Mouse (Mus musculus) liver, embryonic 15.5 days (tissue): Measurements from ENCODE around the gene Sugp1. TPM values are rescaled to one million over a fixed set of nuclear protein-coding genes. Genes with fewer than 3 reads are reported as not detected.

ENCODE experiments used
- ATAC-seq: fragments of 200-750 bp; cut with Nextera tagmentation; 2 replicates; pipeline ENCODE4 v1.8.0; 2017; ENCODE audit warnings: moderate number of reproducible peaks, mild to moderate bottlenecking, moderate library complexity; ENCODE audit not compliant: insufficient read depth
- H3K27ac ChIP-seq: fragments of 300-500 bp; sonication (generic); replicated peaks from 2 replicates; pipeline ENCODE4 v1.5.1; 2015; ENCODE audit warnings: mild to moderate bottlenecking, inconsistent platforms
- H3K27me3 ChIP-seq: fragments of 300-500 bp; sonication (generic); 2 replicates; pipeline ENCODE4 v1.6.1; 2015; ENCODE audit warnings: mild to moderate bottlenecking, inconsistent platforms
- H3K36me3 ChIP-seq: fragments of 300-500 bp; sonication (generic); replicated peaks from 2 replicates; pipeline ENCODE4 v1.6.1; 2015; ENCODE audit warnings: moderate library complexity, mild to moderate bottlenecking, inconsistent platforms
- H3K4me1 ChIP-seq: fragments of 300-500 bp; sonication (generic); replicated peaks from 2 replicates; pipeline ENCODE4 v1.6.1; 2015; ENCODE audit warnings: inconsistent platforms
- H3K4me2 ChIP-seq: fragments of 300-500 bp; sonication (generic); 2 replicates; pipeline ENCODE4 v1.6.1; 2015; ENCODE audit warnings: moderate library complexity, mild to moderate bottlenecking, inconsistent platforms
- H3K4me3 ChIP-seq: fragments of 300-500 bp; sonication (generic); replicated peaks from 2 replicates; pipeline ENCODE4 v1.5.1; 2015; ENCODE audit warnings: mild to moderate bottlenecking, inconsistent platforms
- H3K9ac ChIP-seq: fragments of 300-500 bp; sonication (generic); 2 replicates; pipeline ENCODE4 v1.6.1; 2015; ENCODE audit warnings: moderate library complexity, mild to moderate bottlenecking, inconsistent platforms
- H3K9me3 ChIP-seq: fragments of 300-500 bp; sonication (generic); replicated peaks from 2 replicates; pipeline ENCODE4 v1.6.1; 2016; ENCODE audit warnings: inconsistent platforms
- WGBS: fragments of 180-500 bp; shearing (Covaris S2); methylation state at CpG from one replicate; pipeline ENCODE4 v1.1.7; 2015; ENCODE audit warnings: mixed read lengths; ENCODE audit not compliant: insufficient replicate concordance; 5-methylcytosine and 5-hydroxymethylcytosine counted together
- polyA plus RNA-seq: library from polyadenylated mRNA; unstranded; fragments of >200 nt; fragmentation: Nextera tagmentation; extraction: Ambion mirVana; gene quantifications from 2 replicates; pipeline ENCODE4 v1.2.1, GENCODE M21; 2015

Sugp1 gene
- polyA plus RNA-seq, 1 experiment from 2014 or later, result 15.3 TPM

DNA sequence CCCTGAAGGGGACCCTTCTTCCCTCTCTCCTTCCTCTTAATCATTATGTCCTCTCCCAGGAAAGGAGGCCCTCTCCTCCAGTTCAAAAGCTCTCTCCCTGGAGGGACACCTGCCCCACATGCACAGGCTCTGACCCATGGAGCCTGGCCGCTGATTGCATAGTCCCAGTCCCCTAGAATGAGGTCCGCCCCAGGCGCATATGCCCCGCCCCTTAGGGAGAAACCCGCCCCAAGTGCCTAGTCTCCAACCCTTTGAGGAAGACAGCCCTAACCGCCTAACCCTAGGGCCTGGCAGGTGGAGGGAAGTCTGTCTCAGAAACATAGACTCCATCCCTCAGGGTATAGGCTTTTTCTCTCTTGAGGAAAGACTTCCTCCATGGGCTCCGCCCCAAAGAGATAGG is 44.6 kb downstream of the Sugp1 start:
- WGBS, result 8% methylated on average over 7 of the region's 7 CpGs
- Histone ChIP-seq H3K9me3 (no peaks in the 10 kb centered on the region), H3K4me1 (peaks cover 23% of the 10 kb centered on the region), H3K9ac (no peak overlapping the region), H3K4me3 (no peak overlapping the region), H3K27ac (no peak overlapping the region), H3K4me2 (no peak overlapping the region), H3K27me3 (peaks cover 100% of the 10 kb centered on the region), H3K36me3 (no peaks in the 10 kb centered on the region)
- ATAC-seq, result no peak

GRCm38 (mm10) chr8:70087836-70088650 is 45.4 kb downstream of the Sugp1 start:
- peaks cover 22% of the 10 kb centered on the region for H3K4me1 ChIP-seq
- H3K4me2 ChIP-seq, result peak overlapping the region; percentile 27; the same call in 1 of the 2 replicates
- H3K36me3 ChIP-seq, result no peaks in the 10 kb centered on the region
- H3K27ac ChIP-seq, result no peak overlapping the region
- peaks cover 97% of the 10 kb centered on the region for H3K27me3 ChIP-seq
- no peaks in the 10 kb centered on the region for H3K9me3 ChIP-seq
- H3K9ac ChIP-seq, result no peak overlapping the region
- no peak for ATAC-seq
- no peak overlapping the region for H3K4me3 ChIP-seq
- 6% methylated on average over 56 of the region's 56 CpGs for WGBS

DNA sequence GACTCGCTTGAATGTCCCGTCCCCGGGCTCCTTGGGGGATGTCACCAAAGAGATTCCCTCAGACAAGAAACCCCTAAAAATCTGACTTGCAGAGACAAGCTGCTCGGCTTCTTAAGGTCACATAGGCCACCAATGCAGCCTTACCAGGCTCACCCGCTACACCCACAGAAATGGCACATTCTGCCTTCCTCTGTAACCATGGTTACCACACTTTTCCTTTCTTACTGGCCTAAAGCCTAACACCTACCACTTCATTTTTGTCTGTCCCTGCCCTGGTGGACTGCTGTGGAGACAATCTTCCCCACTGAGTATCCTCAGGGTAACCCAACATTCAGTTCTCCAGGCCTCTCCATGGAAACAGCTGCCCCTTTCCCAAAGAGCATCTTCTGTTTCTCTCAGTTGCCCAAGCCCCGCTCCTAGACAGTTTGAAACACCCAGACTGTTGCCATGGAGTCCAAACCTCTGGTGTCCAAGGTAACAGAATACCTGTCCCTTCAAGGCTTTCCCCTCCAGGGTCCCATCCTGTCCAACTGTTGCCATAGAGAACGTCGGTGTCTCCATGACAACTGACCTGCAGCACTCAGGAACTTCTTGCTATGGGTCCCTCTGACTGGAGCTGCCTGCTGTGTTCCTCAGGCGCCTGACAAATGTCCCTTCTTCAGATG is 46.8 kb downstream of the Sugp1 start:
- no peaks in the 10 kb centered on the region for H3K36me3 ChIP-seq
- WGBS, result 53% methylated on average over 9 of the region's 9 CpGs
- H3K9ac ChIP-seq, result no peak overlapping the region
- H3K4me2 ChIP-seq, result no peak overlapping the region
- no peak for ATAC-seq
- H3K9me3 ChIP-seq, result no peaks in the 10 kb centered on the region
- peaks cover 8% of the 10 kb centered on the region for H3K4me1 ChIP-seq
- no peak overlapping the region for H3K27ac ChIP-seq
- peaks cover 95% of the 10 kb centered on the region for H3K27me3 ChIP-seq
- no peak overlapping the region for H3K4me3 ChIP-seq

- no peak for ATAC-seq
- 52% methylated on average over 8 of the region's 8 CpGs for WGBS
These were observed 50.2 kb downstream of the Sugp1 start for GRCm38 (mm10) chr8:70092786-70093185.

DNA sequence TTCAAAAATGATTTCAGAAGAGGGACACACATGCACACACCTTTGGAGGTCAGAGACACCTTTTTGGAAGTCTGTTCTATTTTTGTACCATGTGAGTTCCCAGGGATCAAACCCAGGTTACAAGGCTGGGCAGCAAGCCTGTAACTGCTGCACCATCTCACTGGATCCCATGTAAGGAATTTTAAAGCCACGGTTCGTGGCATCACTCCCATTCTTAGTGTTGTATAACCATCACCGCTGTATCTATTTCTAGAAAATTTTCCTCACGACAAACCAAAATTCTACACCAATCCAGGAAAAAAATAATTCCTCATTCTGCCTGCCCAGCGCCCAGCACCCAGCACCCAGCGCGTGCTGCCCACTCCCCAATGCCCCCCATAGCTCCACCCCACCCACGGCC is 56.7 kb downstream of the Sugp1 start:
- ATAC-seq, result no peak
- H3K27ac ChIP-seq, result no peak overlapping the region
- 60% methylated on average over 8 of the region's 8 CpGs for WGBS
- H3K9me3 ChIP-seq, result no peaks in the 10 kb centered on the region
- H3K4me2 ChIP-seq, result no peak overlapping the region
- H3K27me3 ChIP-seq, result peaks cover 18% of the 10 kb centered on the region; the same call in 1 of the 2 replicates
- H3K9ac ChIP-seq, result no peak overlapping the region
- H3K4me3 ChIP-seq, result no peak overlapping the region
- no peaks in the 10 kb centered on the region for H3K4me1 ChIP-seq
- H3K36me3 ChIP-seq, result no peaks in the 10 kb centered on the region

More at GRCm38 (mm10) chr8:70092786-70093185, 50.2 kb downstream of the Sugp1 start:
- H3K27me3 ChIP-seq, result peaks cover 61% of the 10 kb centered on the region
- no peaks in the 10 kb centered on the region for H3K9me3 ChIP-seq
- no peak overlapping the region for H3K4me3 ChIP-seq
- peaks cover 5% of the 10 kb centered on the region; the same call in 1 of the 2 replicates for H3K4me1 ChIP-seq
- H3K9ac ChIP-seq, result no peak overlapping the region
- no peak overlapping the region for H3K4me2 ChIP-seq
- no peak overlapping the region for H3K27ac ChIP-seq
- no peaks in the 10 kb centered on the region for H3K36me3 ChIP-seq

- 62% methylated on average over 8 of the region's 8 CpGs for WGBS
- no peak for ATAC-seq
These were observed 57.6 kb downstream of the Sugp1 start for GRCm38 (mm10) chr8:70100241-70100640.

GRCm38 (mm10) chr8:70104506-70104905 is 61.9 kb downstream of the Sugp1 start:
- H3K4me3 ChIP-seq, result no peak overlapping the region
- H3K27me3 ChIP-seq, result peaks cover 36% of the 10 kb centered on the region
- no peaks in the 10 kb centered on the region for H3K36me3 ChIP-seq
- no peak overlapping the region for H3K27ac ChIP-seq
- H3K4me2 ChIP-seq, result no peak overlapping the region
- no peaks in the 10 kb centered on the region for H3K9me3 ChIP-seq
- no peak for ATAC-seq
- no peaks in the 10 kb centered on the region for H3K4me1 ChIP-seq
- WGBS, result 13% methylated on average over 6 of the region's 6 CpGs
- H3K9ac ChIP-seq, result no peak overlapping the region

More at GRCm38 (mm10) chr8:70100241-70100640, 57.6 kb downstream of the Sugp1 start:
- H3K9ac ChIP-seq, result no peak overlapping the region
- no peaks in the 10 kb centered on the region for H3K9me3 ChIP-seq
- peaks cover 19% of the 10 kb centered on the region; the same call in 1 of the 2 replicates for H3K27me3 ChIP-seq
- no peaks in the 10 kb centered on the region for H3K4me1 ChIP-seq
- H3K4me3 ChIP-seq, result no peak overlapping the region
- no peaks in the 10 kb centered on the region for H3K36me3 ChIP-seq
- no peak overlapping the region for H3K4me2 ChIP-seq
- H3K27ac ChIP-seq, result no peak overlapping the region

- H3K4me1 ChIP-seq, result no peaks in the 10 kb centered on the region
- H3K27ac ChIP-seq, result no peak overlapping the region
- no peak overlapping the region for H3K4me2 ChIP-seq
- no peaks in the 10 kb centered on the region for H3K36me3 ChIP-seq
- no peak overlapping the region for H3K9ac ChIP-seq
- no peaks in the 10 kb centered on the region for H3K9me3 ChIP-seq
- no peak overlapping the region for H3K4me3 ChIP-seq
- 54% methylated on average over 7 of the region's 7 CpGs for WGBS
- no peak for ATAC-seq
- peaks cover 38% of the 10 kb centered on the region for H3K27me3 ChIP-seq
These were observed 62.3 kb downstream of the Sugp1 start for GRCm38 (mm10) chr8:70104922-70105321.

- H3K9ac ChIP-seq, result no peak overlapping the region
- 48% methylated on average over 2 of the region's 2 CpGs for WGBS
- no peaks in the 10 kb centered on the region for H3K9me3 ChIP-seq
- H3K27me3 ChIP-seq, result peaks cover 83% of the 10 kb centered on the region
- no peak for ATAC-seq
- H3K36me3 ChIP-seq, result no peaks in the 10 kb centered on the region
- no peak overlapping the region for H3K4me3 ChIP-seq
- no peaks in the 10 kb centered on the region for H3K4me1 ChIP-seq
- no peak overlapping the region for H3K27ac ChIP-seq
- H3K4me2 ChIP-seq, result no peak overlapping the region
These were observed 67.8 kb downstream of the Sugp1 start for GRCm38 (mm10) chr8:70110451-70110850.

DNA sequence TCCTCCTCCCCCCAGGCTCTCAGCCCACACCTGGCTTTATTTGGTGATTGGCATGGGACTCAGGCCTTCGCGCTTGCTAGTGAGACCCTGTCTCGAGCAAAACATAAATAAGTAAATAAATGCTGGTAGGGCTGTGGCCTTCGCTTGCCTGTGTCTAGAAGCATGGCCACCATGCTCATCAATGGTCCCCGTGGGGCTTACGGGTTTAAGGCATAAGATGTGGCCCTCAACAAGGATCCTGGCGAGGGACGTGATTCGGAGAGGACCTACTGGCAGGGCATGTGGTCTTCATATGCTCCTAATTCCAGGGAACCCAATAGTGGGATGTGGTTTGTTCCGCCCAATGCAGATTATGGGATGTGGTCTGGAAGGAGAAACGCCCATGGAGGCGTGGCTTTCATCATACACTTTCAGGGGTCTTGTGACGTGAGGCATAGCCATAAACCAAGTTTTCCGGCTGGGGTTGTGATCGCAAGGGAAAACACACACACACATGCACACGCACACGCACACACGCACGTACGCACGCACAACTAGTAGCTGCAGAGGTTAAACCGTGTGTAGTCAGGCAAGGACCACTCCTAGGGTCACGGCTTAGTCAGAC is 68.7 kb downstream of the Sugp1 start:
- H3K4me1 ChIP-seq, result no peaks in the 10 kb centered on the region
- no peak overlapping the region for H3K4me3 ChIP-seq
- peaks cover 91% of the 10 kb centered on the region for H3K27me3 ChIP-seq
- H3K9ac ChIP-seq, result no peak overlapping the region
- no peak for ATAC-seq
- H3K27ac ChIP-seq, result no peak overlapping the region
- H3K9me3 ChIP-seq, result no peaks in the 10 kb centered on the region
- 42% methylated on average over 23 of the region's 23 CpGs for WGBS
- no peak overlapping the region for H3K4me2 ChIP-seq
- no peaks in the 10 kb centered on the region for H3K36me3 ChIP-seq

DNA sequence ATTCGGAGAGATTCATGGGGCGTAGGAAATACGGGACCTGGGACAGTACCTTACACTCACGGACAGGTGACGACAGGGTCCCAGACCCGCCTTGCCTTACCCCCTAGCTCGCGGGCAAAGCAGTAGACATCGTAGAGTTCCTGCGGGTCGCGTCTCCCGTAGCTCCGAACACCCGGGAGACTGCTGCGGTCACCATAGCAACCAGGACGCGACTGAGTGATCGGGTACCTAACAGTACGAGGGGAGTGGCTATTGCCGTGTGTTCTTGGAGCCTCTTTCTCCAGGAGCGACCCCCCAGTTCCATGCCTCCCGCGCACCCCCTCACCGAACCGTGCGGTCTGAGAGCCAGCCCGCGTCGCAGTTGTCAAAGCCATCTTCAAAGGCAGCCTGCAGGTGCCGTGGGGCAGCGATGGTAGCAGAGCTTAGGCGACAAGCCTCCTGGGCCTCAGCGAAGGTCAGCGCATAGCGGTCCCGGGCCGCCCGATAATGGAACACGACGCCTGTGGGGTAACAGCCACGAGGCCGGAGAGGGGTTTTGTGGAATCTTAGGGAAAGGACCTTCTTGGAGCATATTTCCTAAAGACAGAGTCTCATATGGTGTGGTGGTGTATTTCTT is 69.9 kb downstream of the Sugp1 start:
- no peak for ATAC-seq
- no peaks in the 10 kb centered on the region for H3K4me1 ChIP-seq
- no peak overlapping the region for H3K27ac ChIP-seq
- no peaks in the 10 kb centered on the region for H3K36me3 ChIP-seq
- H3K9me3 ChIP-seq, result no peaks in the 10 kb centered on the region
- WGBS, result 8% methylated on average over 43 of the region's 43 CpGs
- H3K9ac ChIP-seq, result no peak overlapping the region
- peaks cover 97% of the 10 kb centered on the region for H3K27me3 ChIP-seq
- no peak overlapping the region for H3K4me3 ChIP-seq
- H3K4me2 ChIP-seq, result no peak overlapping the region
